Mouse (Mus musculus): ENCODE results near the gene Ndfip2.

GRCm38 (mm10) chr14:105313877-105314276 lies 55.5 kb downstream of the Ndfip2 start:
- TF ChIP-seq POLR2A (IDR thresholded peaks at IDR 0.05; ENCODE audit: low read depth, low read length) (no peak), CTCF (conservative IDR thresholded peaks at IDR 0.05; ENCODE audit: insufficient read depth, insufficient read length, low read depth, low read length) (no peak)
